Mouse (Mus musculus) lung, embryonic 15.5 days (tissue): ENCODE data around the gene Tsku. TPM values are rescaled to one million over a fixed set of nuclear protein-coding genes. Genes with fewer than 3 reads are reported as not detected.

ENCODE experiments used
- ATAC-seq: fragments of 200-750 bp; cut with Nextera tagmentation; 2 replicates; pipeline ENCODE4 v1.8.0; 2017; ENCODE audit warnings: moderate number of reproducible peaks, borderline replicate concordance; ENCODE audit not compliant: low FRiP score, low TSS enrichment; ENCODE audit errors: extremely low read depth
- H3K27ac ChIP-seq: fragments of 300-500 bp; sonication (generic); 2 replicates; pipeline ENCODE4 v1.5.1; 2015; ENCODE audit warnings: moderate library complexity, mild to moderate bottlenecking, inconsistent platforms
- H3K27me3 ChIP-seq: fragments of 300-500 bp; sonication (generic); 2 replicates; pipeline ENCODE4 v1.6.1; 2015; ENCODE audit warnings: inconsistent platforms
- H3K36me3 ChIP-seq: fragments of 300-500 bp; sonication (generic); 2 replicates; pipeline ENCODE4 v1.6.1; 2015; ENCODE audit warnings: inconsistent platforms
- H3K4me1 ChIP-seq: fragments of 300-500 bp; sonication (generic); 2 replicates; pipeline ENCODE4 v1.6.1; 2015; ENCODE audit warnings: inconsistent platforms
- H3K4me2 ChIP-seq: fragments of 300-500 bp; sonication (generic); 2 replicates; pipeline ENCODE4 v1.6.1; 2015; ENCODE audit warnings: inconsistent platforms, mild to moderate bottlenecking, moderate library complexity
- H3K4me3 ChIP-seq: fragments of 300-500 bp; sonication (generic); 2 replicates; pipeline ENCODE4 v1.5.1; 2015; ENCODE audit warnings: mild to moderate bottlenecking, inconsistent platforms
- H3K9ac ChIP-seq: fragments of 300-500 bp; sonication (generic); 2 replicates; pipeline ENCODE4 v1.6.1; 2015; ENCODE audit warnings: inconsistent platforms
- H3K9me3 ChIP-seq: fragments of 300-500 bp; sonication (generic); 2 replicates; pipeline ENCODE4 v1.6.1; 2016; ENCODE audit warnings: inconsistent platforms
- WGBS: fragments of 180-500 bp; shearing (Covaris S2); methylation state at CpG from one replicate; pipeline ENCODE4 v1.1.7; 2015; 5-methylcytosine and 5-hydroxymethylcytosine counted together
- polyA plus RNA-seq: library from polyadenylated mRNA; unstranded; fragments of >200 nt; fragmentation: Nextera tagmentation; extraction: Ambion mirVana; gene quantifications from 2 replicates; pipeline ENCODE4 v1.2.1, GENCODE M21; 2015

The Tsku gene
- polyA plus RNA-seq: 9.0 and 9.1 TPM in 2 replicates

DNA sequence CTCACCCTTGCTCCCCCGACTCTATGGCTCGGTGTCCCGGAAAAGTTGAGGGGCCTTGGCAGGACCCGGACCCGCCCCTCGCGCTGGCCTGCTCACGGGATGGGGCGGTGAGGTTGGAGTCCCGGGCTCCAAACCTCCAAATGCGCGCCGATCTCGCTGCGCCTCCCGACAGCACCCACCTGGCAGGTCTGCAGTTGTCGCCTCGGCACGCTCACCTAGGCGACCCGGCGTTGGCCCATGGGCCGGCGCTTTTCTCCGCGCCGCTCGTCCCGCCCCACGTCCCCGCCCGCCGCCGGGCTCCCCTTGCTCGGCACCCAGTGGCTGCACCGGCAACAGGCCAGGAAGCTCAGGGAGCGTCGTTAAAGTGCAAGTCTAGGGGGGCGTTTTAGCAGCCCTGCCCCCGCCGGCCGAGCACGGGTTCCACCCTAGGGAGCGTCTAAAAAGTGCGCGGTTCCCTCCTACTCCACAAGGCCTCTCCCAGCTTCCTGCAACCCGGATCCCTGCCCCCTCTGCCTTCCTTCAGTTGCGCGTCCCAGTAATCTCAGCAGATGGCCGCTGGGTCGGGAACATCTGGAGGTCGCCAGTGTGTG is at the start of gene Tsku:
Tsku (minus strand) TSS at position 266 of the 590 bp plus-strand sequence.
- Histone ChIP-seq H3K4me3 (peak within 1 kb of the TSS; percentile 68), H3K36me3 (no peaks in the 10 kb centered on the region), H3K4me1 (peaks cover 21% of the 10 kb centered on the region), H3K9ac (peak within 1 kb of the TSS; percentile 74), H3K27me3 (no peaks in the 10 kb centered on the region), H3K9me3 (no peaks in the 10 kb centered on the region), H3K27ac (peak within 1 kb of the TSS; percentile 87), H3K4me2 (peak within 1 kb of the TSS; percentile 92)
- under 1% methylated on average over 52 of the region's 52 CpGs for WGBS
- ATAC-seq: peak; percentile 92

- no peak overlapping the region for H3K27ac ChIP-seq
- H3K27me3 ChIP-seq: no peaks in the 10 kb centered on the region
- H3K36me3 ChIP-seq: no peaks in the 10 kb centered on the region
- WGBS: 72% methylated on average over 5 of the region's 5 CpGs
- no peak overlapping the region for H3K4me3 ChIP-seq
- H3K4me2 ChIP-seq: no peak overlapping the region
- H3K9ac ChIP-seq: no peak overlapping the region
- H3K4me1 ChIP-seq: no peaks in the 10 kb centered on the region
- no peak for ATAC-seq
- no peaks in the 10 kb centered on the region for H3K9me3 ChIP-seq
Measured at GRCm38 (mm10) chr7:98407615-98408014, 46.5 kb upstream of the Tsku start.

DNA sequence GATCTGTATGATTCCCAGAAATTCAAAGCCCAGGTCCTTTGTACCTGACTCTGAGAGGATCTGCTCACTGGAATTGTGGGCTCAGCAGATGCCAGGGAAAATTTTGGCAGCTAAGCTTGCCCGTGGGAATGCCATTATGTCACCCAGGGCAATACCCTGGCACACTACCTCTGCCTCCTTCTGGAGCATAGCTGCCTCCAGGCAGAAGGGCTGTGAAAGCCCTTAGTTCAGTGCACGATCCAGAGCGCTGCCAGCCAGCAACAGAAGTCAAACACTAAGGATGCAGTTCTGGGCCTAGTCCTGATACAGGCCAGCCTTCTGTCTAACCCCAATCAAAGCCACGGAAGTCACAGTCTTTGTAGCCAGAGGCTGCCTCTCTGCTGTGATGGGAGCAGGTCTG is 42.9 kb upstream of the Tsku start:
- no peak overlapping the region for H3K27ac ChIP-seq
- no peaks in the 10 kb centered on the region for H3K36me3 ChIP-seq
- no peaks in the 10 kb centered on the region for H3K4me1 ChIP-seq
- no peak overlapping the region for H3K4me2 ChIP-seq
- H3K9ac ChIP-seq: no peak overlapping the region
- no peaks in the 10 kb centered on the region for H3K9me3 ChIP-seq
- no peak for ATAC-seq
- H3K4me3 ChIP-seq: no peak overlapping the region
- 69% methylated on average over 4 of the region's 4 CpGs for WGBS
- no peaks in the 10 kb centered on the region for H3K27me3 ChIP-seq

DNA sequence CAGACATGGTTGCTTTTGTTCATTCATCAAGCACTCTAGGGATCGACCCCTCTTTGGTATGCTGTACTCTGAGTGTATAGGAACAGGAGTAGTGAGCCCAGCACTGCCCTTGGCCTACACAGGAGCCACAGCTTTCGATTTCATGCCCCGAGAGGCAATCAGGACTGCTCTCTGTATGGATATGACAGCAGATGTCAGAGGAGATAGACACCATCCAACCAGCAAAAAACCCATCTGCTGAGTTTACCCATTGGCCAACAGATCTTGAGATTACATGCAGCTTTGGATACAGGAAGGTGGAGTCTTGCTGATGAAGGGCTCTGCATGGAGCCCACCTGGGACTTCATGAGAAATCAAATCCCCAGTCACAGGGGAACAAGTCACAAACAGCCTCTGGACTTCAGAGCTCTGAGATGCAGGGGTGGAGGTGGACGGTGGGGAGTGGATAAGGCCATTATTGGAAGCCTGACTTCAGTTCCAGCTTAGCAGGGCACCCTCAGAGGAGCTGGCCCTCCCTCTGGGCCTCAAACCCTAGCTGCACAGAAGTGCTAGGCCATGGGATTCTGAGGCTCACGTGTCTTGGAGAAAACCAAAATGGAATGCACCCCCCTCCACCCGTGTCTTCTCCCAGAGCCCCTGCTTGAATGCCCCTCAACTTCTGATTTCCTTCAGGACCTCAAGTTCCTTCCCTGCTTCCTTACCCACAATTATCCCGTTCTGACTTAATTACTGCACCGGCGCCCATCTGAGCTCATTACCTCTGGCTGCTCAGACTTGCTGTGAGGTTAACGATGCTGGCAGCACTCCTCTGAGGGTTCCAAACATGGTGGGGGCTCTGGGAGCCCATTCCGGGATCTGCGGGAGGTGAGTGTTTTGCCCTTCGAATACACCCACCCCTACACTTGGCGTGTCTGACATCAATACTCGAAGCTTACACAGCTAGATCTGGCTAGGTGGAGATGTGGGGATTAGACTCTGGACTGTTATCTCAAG is 41.8 kb upstream of the Tsku start:
- no peaks in the 10 kb centered on the region for H3K27me3 ChIP-seq
- no peak overlapping the region for H3K27ac ChIP-seq
- no peaks in the 10 kb centered on the region for H3K9me3 ChIP-seq
- WGBS: 70% methylated on average over 15 of the region's 15 CpGs
- H3K9ac ChIP-seq: no peak overlapping the region
- no peak overlapping the region for H3K4me2 ChIP-seq
- no peaks in the 10 kb centered on the region for H3K36me3 ChIP-seq
- no peak overlapping the region for H3K4me3 ChIP-seq
- ATAC-seq: no peak
- no peaks in the 10 kb centered on the region for H3K4me1 ChIP-seq

DNA sequence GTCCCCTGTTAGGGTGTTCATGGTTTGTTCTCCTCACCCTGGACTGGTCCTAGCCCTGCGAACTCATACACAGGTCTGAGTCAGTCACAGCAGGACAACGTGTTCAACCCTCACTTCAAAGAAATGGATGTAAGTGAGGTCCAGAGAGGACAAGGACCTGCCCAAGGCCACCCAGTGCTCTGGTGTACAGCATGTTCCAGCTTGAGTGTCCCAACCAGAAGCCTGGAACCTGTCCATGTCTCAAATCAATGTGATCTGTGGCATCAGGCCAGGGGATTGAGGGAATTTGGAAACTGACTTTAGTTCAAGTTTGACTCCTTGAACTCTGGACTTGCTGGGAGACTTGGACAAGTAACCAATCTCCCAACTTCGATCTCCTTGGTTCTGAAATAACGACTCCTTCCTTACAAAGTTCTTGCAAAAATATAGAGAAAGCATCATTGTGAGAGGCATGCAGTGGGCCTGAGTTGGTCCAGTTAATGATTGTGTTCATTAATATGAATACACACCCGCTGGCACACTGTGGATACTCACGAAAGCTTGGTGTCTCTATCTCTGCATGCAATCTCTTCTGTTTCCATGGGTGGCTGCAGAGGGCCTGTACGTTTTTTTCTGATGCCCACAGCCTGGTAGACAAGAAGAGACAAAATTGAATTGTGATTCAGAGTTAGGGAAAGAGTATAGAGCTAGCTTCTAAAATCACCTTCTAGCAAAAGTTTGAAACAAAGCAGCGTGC is 31.5 kb upstream of the Tsku start:
- H3K4me2 ChIP-seq: no peak overlapping the region
- no peak overlapping the region for H3K4me3 ChIP-seq
- WGBS: 86% methylated on average over 8 of the region's 8 CpGs

GRCm38 (mm10) chr7:98391351-98391936 is 30.3 kb upstream of the Tsku start:
- ATAC-seq: peak; percentile 77; the same call in 1 of the 2 replicates
- Histone ChIP-seq H3K4me3 (no peak overlapping the region), H3K27ac (no peak overlapping the region), H3K9ac (no peak overlapping the region), H3K4me2 (no peak overlapping the region), H3K36me3 (no peaks in the 10 kb centered on the region), H3K4me1 (peaks cover 17% of the 10 kb centered on the region), H3K9me3 (no peaks in the 10 kb centered on the region), H3K27me3 (no peaks in the 10 kb centered on the region)
- 42% methylated on average over 7 of the region's 7 CpGs for WGBS

More for the DNA sequence above, 31.5 kb upstream of the Tsku start:
- no peak for ATAC-seq
- H3K27ac ChIP-seq: no peak overlapping the region
- H3K27me3 ChIP-seq: no peaks in the 10 kb centered on the region
- H3K36me3 ChIP-seq: no peaks in the 10 kb centered on the region
- H3K9me3 ChIP-seq: no peaks in the 10 kb centered on the region
- H3K9ac ChIP-seq: no peak overlapping the region
- H3K4me1 ChIP-seq: peaks cover 17% of the 10 kb centered on the region

- 67% methylated on average over 2 of the region's 2 CpGs for WGBS
- Histone ChIP-seq H3K27me3 (no peaks in the 10 kb centered on the region), H3K4me2 (no peak overlapping the region), H3K36me3 (no peaks in the 10 kb centered on the region), H3K4me1 (peaks cover 17% of the 10 kb centered on the region), H3K27ac (no peak overlapping the region), H3K4me3 (no peak overlapping the region), H3K9me3 (no peaks in the 10 kb centered on the region), H3K9ac (no peak overlapping the region)
- ATAC-seq: no peak
Measured at GRCm38 (mm10) chr7:98390486-98390885, 29.4 kb upstream of the Tsku start.

DNA sequence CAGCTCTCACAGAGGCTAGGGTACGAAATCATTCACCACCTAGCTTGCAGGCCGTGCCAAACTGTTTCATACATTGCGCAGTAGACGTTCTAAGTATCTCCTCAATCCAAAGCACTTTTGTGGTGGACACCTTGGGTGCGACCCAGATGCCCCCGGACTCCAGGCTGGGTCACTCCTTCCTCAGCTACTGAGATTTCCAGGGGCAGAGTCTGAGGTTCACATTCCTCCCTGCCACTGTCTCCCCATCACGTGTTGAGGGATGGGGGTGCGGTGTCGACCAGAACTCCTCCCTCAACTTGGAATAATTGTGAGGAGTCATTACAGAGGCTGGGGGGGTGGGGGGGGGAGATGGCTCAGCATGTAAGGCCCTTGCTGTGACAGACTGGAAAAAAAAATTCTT is 28.5 kb upstream of the Tsku start:
- Histone ChIP-seq H3K27ac (no peak overlapping the region), H3K4me1 (peaks cover 17% of the 10 kb centered on the region), H3K4me2 (no peak overlapping the region), H3K27me3 (no peaks in the 10 kb centered on the region), H3K9me3 (no peaks in the 10 kb centered on the region), H3K9ac (no peak overlapping the region), H3K4me3 (no peak overlapping the region), H3K36me3 (no peaks in the 10 kb centered on the region)
- no peak for ATAC-seq
- 75% methylated on average over 9 of the region's 9 CpGs for WGBS

DNA sequence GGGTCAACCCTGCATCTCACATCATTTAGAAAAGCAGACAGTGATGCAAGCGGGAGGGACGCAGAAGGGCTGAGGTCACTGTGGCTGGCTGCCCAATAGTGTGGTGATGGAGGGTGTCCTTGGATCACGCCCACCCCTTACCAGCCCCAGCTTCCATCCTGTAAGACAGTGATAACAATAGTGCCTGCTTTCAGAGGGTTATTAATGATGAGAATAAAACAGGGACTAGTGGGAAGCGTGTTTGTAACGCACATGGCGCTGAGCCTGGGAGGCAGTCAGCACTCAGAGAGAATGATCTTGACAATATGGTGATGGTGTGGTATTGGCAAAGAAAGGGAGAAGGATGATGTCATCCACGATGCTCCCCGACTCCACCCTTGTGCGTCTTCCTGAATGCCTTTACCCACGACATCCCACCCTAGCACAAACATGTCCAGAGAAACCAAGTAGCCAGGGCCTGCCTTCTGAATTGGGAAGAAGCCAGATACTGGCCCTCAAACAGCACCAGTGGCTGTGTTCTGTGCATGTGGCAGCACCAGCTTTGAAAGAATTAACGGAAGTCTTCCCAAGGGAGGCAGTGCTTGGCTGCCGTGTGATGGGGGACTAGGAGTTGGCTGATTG is 27.9 kb upstream of the Tsku start:
- peaks cover 19% of the 10 kb centered on the region for H3K4me1 ChIP-seq
- ATAC-seq: peak; percentile 24; the same call in 1 of the 2 replicates

DNA sequence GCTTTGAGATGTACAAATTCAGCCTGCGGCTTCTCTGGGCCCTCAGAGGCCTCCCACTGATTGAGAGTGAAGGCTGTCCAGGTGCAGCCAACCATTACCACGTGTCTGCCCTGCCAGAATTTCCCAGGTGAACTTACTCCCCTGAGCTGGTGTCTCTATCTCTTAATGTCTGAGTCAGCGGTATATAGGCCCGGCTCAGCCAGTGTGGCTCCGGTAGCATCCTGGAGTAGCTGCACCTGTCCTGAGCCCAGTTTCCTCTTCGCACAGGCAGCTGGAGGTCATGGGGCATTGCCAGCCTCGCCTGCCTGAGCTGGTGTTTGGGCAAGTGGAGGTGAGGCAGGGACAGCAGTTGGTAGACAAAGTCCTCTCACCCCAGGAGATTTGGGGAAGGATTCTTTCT is 26.1 kb upstream of the Tsku start:
- ATAC-seq: no peak
- no peak overlapping the region for H3K9ac ChIP-seq
- no peaks in the 10 kb centered on the region for H3K9me3 ChIP-seq
- no peak overlapping the region for H3K4me2 ChIP-seq
- H3K4me1 ChIP-seq: peaks cover 28% of the 10 kb centered on the region
- no peaks in the 10 kb centered on the region for H3K27me3 ChIP-seq
- H3K27ac ChIP-seq: no peak overlapping the region
- H3K36me3 ChIP-seq: no peaks in the 10 kb centered on the region
- H3K4me3 ChIP-seq: no peak overlapping the region
- WGBS: 74% methylated on average over 7 of the region's 7 CpGs

More for the DNA sequence above, 27.9 kb upstream of the Tsku start:
- Histone ChIP-seq H3K9ac (no peak overlapping the region), H3K27me3 (no peaks in the 10 kb centered on the region), H3K27ac (no peak overlapping the region), H3K9me3 (no peaks in the 10 kb centered on the region), H3K4me3 (no peak overlapping the region), H3K4me2 (no peak overlapping the region), H3K36me3 (no peaks in the 10 kb centered on the region)
- 58% methylated on average over 12 of the region's 12 CpGs for WGBS

- H3K4me2 ChIP-seq: no peak overlapping the region
- H3K27ac ChIP-seq: no peak overlapping the region
- no peak overlapping the region for H3K9ac ChIP-seq
- no peaks in the 10 kb centered on the region for H3K36me3 ChIP-seq
- H3K9me3 ChIP-seq: no peaks in the 10 kb centered on the region
- no peak overlapping the region for H3K4me3 ChIP-seq
- WGBS: 36% methylated on average over 1 of the region's 1 CpGs
- no peaks in the 10 kb centered on the region for H3K27me3 ChIP-seq
- ATAC-seq: no peak
- H3K4me1 ChIP-seq: peaks cover 11% of the 10 kb centered on the region
Measured at GRCm38 (mm10) chr7:98385168-98385567, 24.0 kb upstream of the Tsku start.
